Mouse (Mus musculus) leukemia stem cell, adult 10-12 weeks (primary cell): ENCODE results near the gene Ebf1. TPM values are rescaled to one million over a fixed set of nuclear protein-coding genes. Genes with fewer than 3 reads are reported as not detected.

Source experiments
- polyA plus RNA-seq: library from polyadenylated mRNA; stranded (reverse); fragments of >175 nt; gene quantifications from 2 replicates; pipeline ENCODE4 v1.2.3, GENCODE M21; 2012; ENCODE audit warnings: low replicate concordance

Ebf1 gene
- 6.4 and 12.2 TPM in 2 replicates for polyA plus RNA-seq

DNA sequence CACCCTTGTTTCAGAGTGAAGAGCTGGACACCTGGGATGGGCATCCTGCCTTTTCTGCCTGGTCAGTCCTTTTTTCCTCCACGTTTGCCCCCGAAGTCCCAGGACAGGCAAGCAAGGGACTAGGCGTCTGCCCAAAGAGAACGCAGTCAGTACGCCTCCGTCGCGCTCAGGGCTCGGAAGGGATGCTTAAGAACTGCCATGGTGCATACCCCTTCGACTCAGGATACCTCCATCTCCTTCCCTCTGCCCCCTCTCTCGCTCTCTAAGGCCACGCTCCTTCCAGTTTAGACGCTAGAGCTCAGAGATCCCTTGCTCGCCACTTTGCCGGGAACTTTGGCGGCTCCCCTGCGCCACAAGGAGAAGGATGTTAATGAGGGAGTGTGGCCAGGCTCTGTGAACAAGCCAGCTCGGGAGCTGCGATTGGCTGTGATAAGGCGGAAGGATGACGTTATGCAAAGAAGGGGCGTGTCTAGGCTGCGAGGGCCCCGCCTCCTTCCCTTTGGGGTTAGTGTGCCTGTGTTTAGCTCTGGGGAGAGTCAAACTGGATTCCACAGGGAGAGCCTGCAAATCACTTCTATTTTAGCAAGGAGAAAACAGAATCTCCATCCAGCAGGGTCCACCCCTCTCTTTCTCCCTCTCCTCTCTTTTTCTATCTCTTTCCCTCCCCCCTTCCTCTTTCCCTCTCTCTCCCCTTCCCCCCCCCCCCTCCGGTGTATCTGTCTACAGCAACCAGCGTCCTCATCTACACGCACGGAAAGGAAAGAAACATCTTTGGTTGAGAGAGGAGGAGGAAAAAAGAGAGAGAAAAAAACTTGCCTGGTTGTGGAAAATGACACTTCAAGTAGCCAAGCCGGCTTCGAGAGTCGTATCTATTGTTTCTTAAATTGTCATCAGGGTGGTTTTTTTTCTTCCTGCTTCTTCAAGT, at the start of gene Ebf1:
Gene Ebf1 (plus strand): TSS at position 530 of the 925 bp plus-strand sequence.

Other genes with a start within 250 kb of the Ebf1 start
- gene Il12b, start 217.3 kb upstream of the Ebf1 start, polyA plus RNA-seq = 0.15 TPM in 1 of 2 replicates, not detected in the other
- gene Ublcp1, start 146.8 kb upstream of the Ebf1 start, polyA plus RNA-seq = 1.6 and 5.6 TPM in 2 replicates
- gene Rnf145, start 98.4 kb upstream of the Ebf1 start, polyA plus RNA-seq = 105 and 221 TPM in 2 replicates